Mouse (Mus musculus) myocyte (in vitro differentiated cells): ENCODE data around the gene 1700086D15Rik.

Experiments
- CEBPB ChIP-seq: IDR thresholded peaks from 2 replicates; pipeline ENCODE4 v1.6.1; 2011; ENCODE audit warnings: mild to moderate bottlenecking, moderate library complexity; ENCODE audit not compliant: poor library complexity, insufficient read depth, severe bottlenecking
- MAX ChIP-seq: IDR thresholded peaks from one replicate; pipeline ENCODE4 v1.6.1; 2011; ENCODE audit warnings: low read depth, mild to moderate bottlenecking, control low read depth
- MYOD1 ChIP-seq, 3 experiments: IDR thresholded peaks; one replicate each; pipeline ENCODE4 v1.6.1; 2011; ENCODE audit warnings: control low read depth in 2 of 3, low read depth in 2 of 3, mild to moderate bottlenecking in 2 of 3, moderate library complexity in 1 of 3; ENCODE audit not compliant: insufficient read length in 2 of 3, control insufficient read depth in 1 of 3
- MYOG ChIP-seq, 3 experiments: IDR thresholded peaks; one replicate each; pipeline ENCODE4 v1.6.1; 2011; ENCODE audit warnings: control low read depth in 2 of 3, low read depth in 2 of 3, mild to moderate bottlenecking in 2 of 3; ENCODE audit not compliant: insufficient read length in 2 of 3, control insufficient read depth in 1 of 3, insufficient read depth in 1 of 3
- POLR2A ChIP-seq: IDR thresholded peaks from one replicate; pipeline ENCODE4 v1.6.1; 2011; ENCODE audit warnings: low read depth, mild to moderate bottlenecking, control low read depth, moderate library complexity; ENCODE audit not compliant: insufficient read length
- TCF12 ChIP-seq: IDR thresholded peaks from one replicate; pipeline ENCODE4 v1.6.1; 2011; ENCODE audit warnings: mild to moderate bottlenecking, control low read depth; ENCODE audit not compliant: poor library complexity, insufficient read depth, severe bottlenecking
- TCF3 ChIP-seq: IDR thresholded peaks from one replicate; pipeline ENCODE4 v1.6.1; 2011; ENCODE audit warnings: low read depth, control low read depth; ENCODE audit not compliant: insufficient read length
- USF1 ChIP-seq: IDR thresholded peaks from one replicate; pipeline ENCODE4 v1.6.1; 2011; ENCODE audit warnings: low read depth, mild to moderate bottlenecking, control low read depth, moderate library complexity

GRCm38 (mm10) chr11:65209441-65209840 lies 49.8 kb upstream of the 1700086D15Rik start:
- TF ChIP-seq POLR2A (no peak), MAX (no peak), USF1 (no peak), CEBPB (no peak), TCF3 (no peak), MYOD1 (IDR thresholded peaks at IDR 0.05; ENCODE audit: control insufficient read depth in 1 of 3, insufficient read length in 2 of 3, low read depth in 2 of 3) (no peak), MYOG (IDR thresholded peaks at IDR 0.05; ENCODE audit: control insufficient read depth in 1 of 3, insufficient read depth in 1 of 3, insufficient read length in 2 of 3, low read depth in 2 of 3) (no peak), TCF12 (no peak)
